In the genomic region with DNA sequence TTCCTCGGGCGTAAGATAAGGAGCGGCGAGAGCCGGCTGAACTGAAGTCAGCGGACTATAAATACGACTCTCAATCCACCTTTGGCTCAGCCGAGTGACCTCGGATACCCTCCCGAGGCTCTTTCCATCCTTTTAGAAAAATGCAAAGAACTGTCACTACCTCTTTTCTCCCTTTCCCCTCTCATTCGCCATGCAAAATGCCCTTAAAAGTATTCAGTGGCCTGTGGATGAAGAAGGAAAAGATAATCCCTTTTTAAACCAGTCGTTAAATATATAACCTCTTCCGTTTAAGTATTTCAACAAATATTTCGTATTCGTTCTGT, we compare ENCODE assay signal across 8 mouse cellular contexts. TPM values are rescaled to one million over a fixed set of nuclear protein-coding genes. Genes with fewer than 3 reads are reported as not detected.
DNase-seq lines count a peak whose midpoint lies in the region; ATAC-seq and TF ChIP-seq lines count a peak whose summit lies in the region.

A gene (minus strand): TSS at position 17 of the 323 bp plus-strand sequence.

- H3K9me3 ChIP-seq in CH12.LX (replicated peaks; ENCODE audit: low read length): no peaks in the 10 kb centered on the region
- no peaks in the 10 kb centered on the region for H3K9me3 ChIP-seq in forebrain, embryonic 16.5 days (ENCODE audit: control insufficient read depth, low read length)
- H3K9me3 ChIP-seq in hindbrain, embryonic 16.5 days (ENCODE audit: control insufficient read depth, low read length): no peaks in the 10 kb centered on the region
- H3K9me3 ChIP-seq in midbrain, embryonic 12.5 days: no peaks in the 10 kb centered on the region

- H3K36me3 ChIP-seq in CH12.LX (replicated peaks in 1 of 2; ENCODE audit: control insufficient read depth in 1 of 2, insufficient read depth in 1 of 2, low read length in 1 of 2): no peaks in the 10 kb centered on the region
- H3K36me3 ChIP-seq in forebrain, embryonic 16.5 days (ENCODE audit: control insufficient read depth, insufficient read depth): no peaks in the 10 kb centered on the region
- no peaks in the 10 kb centered on the region for H3K36me3 ChIP-seq in hindbrain, embryonic 16.5 days (ENCODE audit: control insufficient read depth, insufficient read depth, low read length)
- H3K36me3 ChIP-seq in midbrain, embryonic 12.5 days: no peaks in the 10 kb centered on the region

- H3K4me2 ChIP-seq in CH12.LX (ENCODE audit: insufficient read depth, low read depth, poor library complexity, severe bottlenecking): peak within 1 kb of the TSS; percentile 79
- H3K4me2 ChIP-seq in forebrain, embryonic 16.5 days (ENCODE audit: low read length): peak within 1 kb of the TSS; percentile 76
- peak within 1 kb of the TSS; percentile 62 for H3K4me2 ChIP-seq in hindbrain, embryonic 16.5 days (ENCODE audit: low read length)
- peak within 1 kb of the TSS; percentile 54 for H3K4me2 ChIP-seq in midbrain, embryonic 12.5 days (replicated peaks)

- DNase-seq in adrenal gland, adult 18-20 months (ENCODE audit: low spot score in 2 of 2): no peak
- no peak for DNase-seq in adrenal gland, adult (ENCODE audit: inconsistent age in 2 of 2, low spot score in 1 of 2)
- no peak for DNase-seq in CH12.LX (ENCODE audit: extremely low read depth)
- no peak for DNase-seq in right cerebral cortex, adult 2 months (ENCODE audit: low spot score in 2 of 2)

- in situ Hi-C loops in CH12.LX (cut with MboI; ENCODE audit: low pct_ligation_motif_present, low pct_unique_long_range_greater_than_20kb, low sequenced_read_pairs): loop anchor here (5.0 kb wide), 1 partner anchor 44 kb away; no protein-coding TSS in a partner anchor

- no peak for TF ChIP-seq POLR2A in CH12.LX (IDR thresholded peaks at IDR 0.05; ENCODE audit: low read depth, low read length)

- peak within 1 kb of the TSS; percentile 84 for H3K9ac ChIP-seq in CH12.LX (ENCODE audit: insufficient read depth, low read depth)
- peak within 1 kb of the TSS; percentile 95 for H3K9ac ChIP-seq in forebrain, embryonic 16.5 days (replicated peaks; ENCODE audit: low read depth, low read length)
- H3K9ac ChIP-seq in hindbrain, embryonic 16.5 days (ENCODE audit: low read depth, low read length): peak within 1 kb of the TSS; percentile 95
- peak within 1 kb of the TSS; percentile 77 for H3K9ac ChIP-seq in midbrain, embryonic 12.5 days (replicated peaks)

- no peak for TF ChIP-seq RAD21 in CH12.LX (IDR thresholded peaks at IDR 0.05; ENCODE audit: low read depth, low read length)

- peak within 1 kb of the TSS; percentile 87 to 93 (median 92) for H3K4me3 ChIP-seq in CH12.LX (replicated peaks in 1 of 3; ENCODE audit: low read depth in 2 of 3, low read length in 2 of 3, poor library complexity in 1 of 3)
- H3K4me3 ChIP-seq in forebrain, embryonic 16.5 days (replicated peaks; ENCODE audit: low read length): peak within 1 kb of the TSS; percentile 89
- H3K4me3 ChIP-seq in hindbrain, embryonic 16.5 days (ENCODE audit: low read length): peak within 1 kb of the TSS; percentile 87
- H3K4me3 ChIP-seq in midbrain, embryonic 12.5 days: peak within 1 kb of the TSS; percentile 91

- no peaks in the 10 kb centered on the region for H3K27me3 ChIP-seq in CH12.LX (replicated peaks)
- no peaks in the 10 kb centered on the region for H3K27me3 ChIP-seq in forebrain, embryonic 16.5 days (replicated peaks; ENCODE audit: control insufficient read depth, insufficient read depth, low read length)
- H3K27me3 ChIP-seq in hindbrain, embryonic 16.5 days (replicated peaks; ENCODE audit: control insufficient read depth, insufficient read depth, low read length): no peaks in the 10 kb centered on the region
- H3K27me3 ChIP-seq in midbrain, embryonic 12.5 days: no peaks in the 10 kb centered on the region

- H3K79me2 ChIP-seq in CH12.LX (replicated peaks; ENCODE audit: control insufficient read depth, extremely low read depth, insufficient read depth, poor library complexity, severe bottlenecking): peaks cover 38% of the 10 kb centered on the region

- WGBS in forebrain, embryonic 16.5 days: 7% methylated on average over 15 of the region's 15 CpGs
- 10% methylated on average over 15 of the region's 15 CpGs for WGBS in hindbrain, embryonic 16.5 days
- WGBS in midbrain, embryonic 12.5 days: 8% methylated on average over 15 of the region's 15 CpGs

- no peak for TF ChIP-seq CTCF in CH12.LX (conservative IDR thresholded peaks at IDR 0.05 in 1 of 2, IDR thresholded peaks at IDR 0.05 in 1 of 2; ENCODE audit: low read depth in 2 of 2, low read length in 2 of 2)

- TF ChIP-seq EP300 in CH12.LX (IDR thresholded peaks at IDR 0.05; ENCODE audit: low read length): 0 out of 2 replicates have a peak, but pooled peaks have one; percentile 6

- dilution Hi-C loops in CH12.LX (cut with MboI; ENCODE audit: extremely low pct_ligation_motif_present, extremely low pct_unique_long_range_greater_than_20kb, low sequenced_read_pairs): no loop called here

- no peak for ATAC-seq in forebrain, embryonic 16.5 days
- no peak for ATAC-seq in hindbrain, embryonic 16.5 days
- no peak for ATAC-seq in midbrain, embryonic 12.5 days (ENCODE audit: low FRiP score, low read depth)
- ATAC-seq in erythroid progenitor cell, adult 5-6 weeks (replicated peaks; ENCODE audit: low FRiP score, poor library complexity, severe bottlenecking): no peak

- peaks cover 3 to 40% of the 10 kb centered on the region in 2 experiments for H3K4me1 ChIP-seq in CH12.LX (ENCODE audit: control insufficient read depth in 1 of 2, insufficient read depth in 2 of 2)
- peaks cover 31% of the 10 kb centered on the region for H3K4me1 ChIP-seq in forebrain, embryonic 16.5 days (replicated peaks; ENCODE audit: control insufficient read depth, insufficient read depth, low read length)
- peaks cover 19% of the 10 kb centered on the region for H3K4me1 ChIP-seq in hindbrain, embryonic 16.5 days (ENCODE audit: control insufficient read depth, insufficient read depth, low read depth, low read length)
- H3K4me1 ChIP-seq in midbrain, embryonic 12.5 days: peaks cover 35% of the 10 kb centered on the region

- peak within 1 kb of the TSS; percentile 77 for H3K27ac ChIP-seq in CH12.LX (ENCODE audit: insufficient read depth, low read depth)
- H3K27ac ChIP-seq in forebrain, embryonic 16.5 days (ENCODE audit: low read length): peak within 1 kb of the TSS; percentile 95
- peak within 1 kb of the TSS; percentile 98 for H3K27ac ChIP-seq in hindbrain, embryonic 16.5 days (ENCODE audit: low read depth, low read length)
- H3K27ac ChIP-seq in midbrain, embryonic 12.5 days (replicated peaks): peak within 1 kb of the TSS; percentile 88

TF ChIP-seq in CH12.LX, 34 proteins besides CTCF, POLR2A, EP300 and RAD21:
- TF ChIP-seq MEF2A (IDR thresholded peaks at IDR 0.05; ENCODE audit: borderline replicate concordance, low read depth, low read length) (0 out of 2 replicates have a peak, but pooled peaks have one; percentile 60), ZKSCAN1 (IDR thresholded peaks at IDR 0.05; ENCODE audit: borderline replicate concordance, low read depth, low read length) (no peak), KAT2A (IDR thresholded peaks at IDR 0.05; ENCODE audit: insufficient replicate concordance, low read length) (no peak), CHD1 (IDR thresholded peaks at IDR 0.05; ENCODE audit: low read depth, low read length) (peak; percentile 87; the same call in 1 of the 2 replicates)

RNA-seq across cellular contexts. Expression of the gene that starts here (rescaled TPM):
- 10 to 100 TPM; 49.1 to 65.5 TPM for total RNA-seq in adrenal gland, adult 18-20 months (2021)
- total RNA-seq in CH12.LX (2012; rRNA removed) (26.2 and 32.6 TPM in 2 replicates), CH12.LX (2014; rRNA removed) (46.7 and 47.9 TPM in 2 replicates)
- polyA plus RNA-seq in CH12.LX (2012; ENCODE audit: insufficient read length, low read depth): 29.8 and 30.1 TPM in 2 replicates
- polyA plus RNA-seq in forebrain, embryonic 16.5 days (2015; fragmentation: Nextera tagmentation; extraction: Ambion mirVana): 21.1 and 25.2 TPM in 2 replicates
- polyA plus RNA-seq in hindbrain, embryonic 16.5 days (2015; fragmentation: Nextera tagmentation; extraction: Ambion mirVana): 11.1 and 19.0 TPM in 2 replicates
- 43.3 and 44.1 TPM in 2 replicates for polyA plus RNA-seq in midbrain, embryonic 12.5 days (2016; fragmentation: Nextera tagmentation; extraction: Ambion mirVana)
- total RNA-seq in erythroid progenitor cell, adult 5-6 weeks (2015; ENCODE audit: low replicate concordance): 0.84 and 1.4 TPM in 2 replicates
- 1.2 TPM in 1 of 2 replicates, not detected in the other for total RNA-seq in erythroid progenitor cell, adult 5-6 weeks (2017; ENCODE audit: low replicate concordance)

Comparison
In these comparisons a context has a peak if more than half of its experiments do, and no peak if none do; other contexts are left out.
1. RNA of the gene that starts here (total RNA-seq): 49.1 to 65.5 TPM in adrenal gland, adult 18-20 months and 26.2 to 47.9 TPM in CH12.LX; 0.84 to 1.4 TPM in erythroid progenitor cell, adult 5-6 weeks; every median in the first group is over 10 times any median in the second.
2. Peak in every context shown above with its lines, with median percentiles within 50 percentile points of each other: H3K27ac ChIP-seq, H3K4me2 ChIP-seq, H3K4me3 ChIP-seq and H3K9ac ChIP-seq.